Mouse (Mus musculus): Measurements from ENCODE around the gene Olfr323.

- TF ChIP-seq CTCF (IDR thresholded peaks at IDR 0.05; ENCODE audit: low read depth) (no peak), EP300 (IDR thresholded peaks at IDR 0.05; ENCODE audit: low read depth) (no peak)
These were observed 16.9 kb downstream of the Olfr323 start for GRCm38 (mm10) chr11:58613359-58613758.

Data from liver, postnatal 0 days (tissue).